Mouse (Mus musculus) forebrain, embryonic 11.5 days (tissue): Measurements from ENCODE around the gene Gm20388. TPM values are rescaled to one million over a fixed set of nuclear protein-coding genes. Genes with fewer than 3 reads are reported as not detected.

Experiments used
- ATAC-seq: fragments of 200-750 bp; cut with Nextera tagmentation; replicated peaks from 2 replicates; pipeline ENCODE4 v1.8.0; 2017; ENCODE audit warnings: moderate TSS enrichment; ENCODE audit not compliant: low FRiP score
- DNase-seq: peaks from one replicate; pipeline ENCODE4 v3.0.0-alpha.2; 2017; ENCODE audit warnings: low spot score
- H3K27ac ChIP-seq: fragments of 300-500 bp; sonication (generic); 2 replicates; pipeline ENCODE4 v1.5.1; 2014; ENCODE audit warnings: low read depth, low read length
- H3K27me3 ChIP-seq: fragments of 300-500 bp; sonication (generic); 2 replicates; pipeline ENCODE4 v1.6.1; 2014; ENCODE audit warnings: mild to moderate bottlenecking, low read length, mixed read lengths; ENCODE audit not compliant: control insufficient read depth, insufficient read depth
- H3K36me3 ChIP-seq: fragments of 300-500 bp; sonication (generic); 2 replicates; pipeline ENCODE4 v1.6.1; 2014; ENCODE audit warnings: mild to moderate bottlenecking, low read length, moderate library complexity, mixed read lengths; ENCODE audit not compliant: control insufficient read depth, insufficient read depth
- H3K4me1 ChIP-seq: fragments of 300-500 bp; sonication (generic); replicated peaks from 2 replicates; pipeline ENCODE4 v1.6.1; 2014; ENCODE audit warnings: low read length, mixed read lengths; ENCODE audit not compliant: control insufficient read depth, insufficient read depth
- H3K4me2 ChIP-seq: fragments of 300-500 bp; sonication (generic); 2 replicates; pipeline ENCODE4 v1.6.1; 2014; ENCODE audit warnings: low read depth, mild to moderate bottlenecking, low read length, moderate library complexity, mixed read lengths; ENCODE audit not compliant: severe bottlenecking
- H3K4me3 ChIP-seq: fragments of 300-500 bp; sonication (generic); 2 replicates; pipeline ENCODE4 v1.5.1; 2014; ENCODE audit warnings: low read depth, low read length
- H3K9ac ChIP-seq: fragments of 300-500 bp; sonication (generic); 2 replicates; pipeline ENCODE4 v1.6.1; 2014; ENCODE audit warnings: low read length
- H3K9me3 ChIP-seq: fragments of 300-500 bp; sonication (generic); 2 replicates; pipeline ENCODE4 v1.6.1; 2016; ENCODE audit warnings: low read length, mixed read lengths; ENCODE audit not compliant: control insufficient read depth
- WGBS: fragments of 180-500 bp; shearing (Covaris S2); extraction: QIAGEN DNeasy Blood & Tissue Kit; methylation state at CpG from one replicate; pipeline ENCODE4 v1.1.7; 2014; 5-methylcytosine and 5-hydroxymethylcytosine counted together
- polyA plus RNA-seq: library from polyadenylated mRNA; unstranded; fragments of >200 nt; fragmentation: Nextera tagmentation; extraction: Ambion mirVana; gene quantifications from 2 replicates; pipeline ENCODE4 v1.2.1, GENCODE M21; 2014

The Gm20388 gene
- polyA plus RNA-seq, 1 experiment from 2014 or later: not detected

GRCm38 (mm10) chr8:120382436-120383203 is 472.0 kb downstream of the Gm20388 start:
- DNase-seq (no peak), ATAC-seq (no peak)
- H3K4me1 ChIP-seq: peaks cover 8% of the 10 kb centered on the region; the same call in 1 of the 2 replicates
- H3K27ac ChIP-seq: no peak overlapping the region
- no peaks in the 10 kb centered on the region; the same call in 1 of the 2 replicates for H3K9me3 ChIP-seq
- H3K4me3 ChIP-seq: no peak overlapping the region
- H3K4me2 ChIP-seq: no peak overlapping the region
- H3K27me3 ChIP-seq: no peaks in the 10 kb centered on the region
- no peaks in the 10 kb centered on the region for H3K36me3 ChIP-seq
- 79% methylated on average over 19 of the region's 19 CpGs for WGBS
- H3K9ac ChIP-seq: no peak overlapping the region; the same call in 1 of the 2 replicates

- Histone ChIP-seq H3K4me2 (no peak overlapping the region), H3K9me3 (no peaks in the 10 kb centered on the region; the same call in 1 of the 2 replicates), H3K9ac (no peak overlapping the region), H3K4me3 (no peak overlapping the region), H3K36me3 (no peaks in the 10 kb centered on the region), H3K4me1 (peaks cover 8% of the 10 kb centered on the region; the same call in 1 of the 2 replicates), H3K27me3 (no peaks in the 10 kb centered on the region), H3K27ac (no peak overlapping the region)
- no peak for ATAC-seq
- no peak for DNase-seq
- 84% methylated on average over 6 of the region's 6 CpGs for WGBS
These were observed 472.5 kb downstream of the Gm20388 start for GRCm38 (mm10) chr8:120383204-120383560.

- H3K4me2 ChIP-seq: no peak overlapping the region
- WGBS: 45% methylated on average over 6 of the region's 6 CpGs
- no peak for ATAC-seq
These were observed 473.1 kb downstream of the Gm20388 start for GRCm38 (mm10) chr8:120383713-120384112.

GRCm38 (mm10) chr8:120384745-120385144 is 474.1 kb downstream of the Gm20388 start:
- Histone ChIP-seq H3K4me2 (no peak overlapping the region), H3K4me1 (peaks cover 5% of the 10 kb centered on the region; the same call in 1 of the 2 replicates), H3K27ac (no peak overlapping the region), H3K4me3 (no peak overlapping the region), H3K36me3 (no peaks in the 10 kb centered on the region), H3K27me3 (no peaks in the 10 kb centered on the region), H3K9me3 (no peaks in the 10 kb centered on the region; the same call in 1 of the 2 replicates), H3K9ac (no peak overlapping the region)
- ATAC-seq (no peak), DNase-seq (no peak)

More at GRCm38 (mm10) chr8:120383713-120384112, 473.1 kb downstream of the Gm20388 start:
- Histone ChIP-seq H3K9me3 (no peaks in the 10 kb centered on the region; the same call in 1 of the 2 replicates), H3K27me3 (no peaks in the 10 kb centered on the region), H3K4me1 (peaks cover 8% of the 10 kb centered on the region; the same call in 1 of the 2 replicates), H3K36me3 (no peaks in the 10 kb centered on the region), H3K9ac (no peak overlapping the region), H3K4me3 (no peak overlapping the region), H3K27ac (no peak overlapping the region)
- DNase-seq: no peak

GRCm38 (mm10) chr8:120388246-120388645 is 477.6 kb downstream of the Gm20388 start:
- Histone ChIP-seq H3K4me3 (no peak overlapping the region), H3K27me3 (no peaks in the 10 kb centered on the region), H3K4me1 (no peaks in the 10 kb centered on the region), H3K9me3 (no peaks in the 10 kb centered on the region; the same call in 1 of the 2 replicates), H3K27ac (no peak overlapping the region), H3K9ac (no peak overlapping the region), H3K4me2 (no peak overlapping the region), H3K36me3 (no peaks in the 10 kb centered on the region)
- WGBS: 87% methylated on average over 6 of the region's 6 CpGs
- ATAC-seq (no peak), DNase-seq (no peak)

- no peak overlapping the region for H3K4me3 ChIP-seq
- no peaks in the 10 kb centered on the region for H3K27me3 ChIP-seq
- WGBS: 93% methylated on average over 7 of the region's 7 CpGs
- H3K9me3 ChIP-seq: no peaks in the 10 kb centered on the region
- ATAC-seq (no peak), DNase-seq (no peak)
- H3K9ac ChIP-seq: no peak overlapping the region
- H3K4me2 ChIP-seq: no peak overlapping the region
- H3K27ac ChIP-seq: no peak overlapping the region
- H3K4me1 ChIP-seq: no peaks in the 10 kb centered on the region
- H3K36me3 ChIP-seq: no peaks in the 10 kb centered on the region
These were observed 480.0 kb downstream of the Gm20388 start for GRCm38 (mm10) chr8:120390598-120390997.

GRCm38 (mm10) chr8:120391856-120392255 is 481.2 kb downstream of the Gm20388 start:
- 85% methylated on average over 21 of the region's 21 CpGs for WGBS
- Histone ChIP-seq H3K27ac (no peak overlapping the region), H3K9me3 (no peaks in the 10 kb centered on the region), H3K4me2 (no peak overlapping the region), H3K9ac (no peak overlapping the region), H3K4me1 (no peaks in the 10 kb centered on the region), H3K36me3 (no peaks in the 10 kb centered on the region), H3K27me3 (no peaks in the 10 kb centered on the region), H3K4me3 (no peak overlapping the region)
- DNase-seq (no peak), ATAC-seq (no peak)

GRCm38 (mm10) chr8:120393085-120393484 is 482.4 kb downstream of the Gm20388 start:
- WGBS: 87% methylated on average over 11 of the region's 11 CpGs
- ATAC-seq: no peak
- no peak for DNase-seq
- Histone ChIP-seq H3K4me2 (no peak overlapping the region), H3K27me3 (no peaks in the 10 kb centered on the region), H3K4me1 (peaks cover 2% of the 10 kb centered on the region; the same call in 1 of the 2 replicates), H3K4me3 (no peak overlapping the region), H3K9ac (no peak overlapping the region), H3K36me3 (no peaks in the 10 kb centered on the region), H3K9me3 (no peaks in the 10 kb centered on the region), H3K27ac (no peak overlapping the region)

- no peak overlapping the region for H3K4me3 ChIP-seq
- no peak overlapping the region for H3K27ac ChIP-seq
- H3K9me3 ChIP-seq: no peaks in the 10 kb centered on the region
- WGBS: 83% methylated on average over 9 of the region's 9 CpGs
- H3K4me1 ChIP-seq: peaks cover 3% of the 10 kb centered on the region; the same call in 1 of the 2 replicates
- no peak for DNase-seq
- no peaks in the 10 kb centered on the region for H3K36me3 ChIP-seq
- H3K27me3 ChIP-seq: no peaks in the 10 kb centered on the region
- H3K4me2 ChIP-seq: no peak overlapping the region
- H3K9ac ChIP-seq: no peak overlapping the region
- ATAC-seq: no peak
These were observed 483.2 kb downstream of the Gm20388 start for GRCm38 (mm10) chr8:120393871-120394275.
